Mouse (Mus musculus): ENCODE measurements at regions not wholly inside any gene's neighbourhood (a gene's known extent, or its start where the extent isn't known, plus 50 kb on each side); places are given as distances from the start of the nearest gene placed in this dataset.

DNA sequence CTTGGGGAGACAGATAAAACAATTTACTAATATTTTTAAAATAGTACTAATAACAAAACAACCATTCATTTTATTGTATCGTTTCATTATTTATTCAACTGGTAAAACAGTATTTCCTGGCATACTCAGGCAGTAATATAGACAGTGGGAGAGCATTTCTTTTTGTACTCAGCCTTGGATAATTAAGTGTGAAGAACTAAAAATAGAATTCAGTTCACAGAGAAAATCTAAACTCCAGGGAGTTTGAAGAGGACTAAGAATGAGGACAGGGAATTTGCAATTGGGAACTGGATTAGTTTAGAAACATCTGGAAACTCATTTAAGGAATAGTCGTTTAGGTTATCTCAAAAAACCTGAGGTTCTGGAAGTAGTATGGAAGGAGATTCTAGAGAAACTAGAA is 525.4 kb upstream of the Gje1 start:
- 67% methylated on average over 2 of the region's 2 CpGs for WGBS
- no peak overlapping the region for H3K4me2 ChIP-seq (ENCODE audit: low read depth)
- H3K27ac ChIP-seq (ENCODE audit: low read depth, low read length): no peak overlapping the region
- no peaks in the 10 kb centered on the region for H3K27me3 ChIP-seq (ENCODE audit: insufficient read depth, low read length)
- H3K9ac ChIP-seq: no peak overlapping the region
- ATAC-seq (no peak), DNase-seq (no peak)
- no peak overlapping the region for H3K4me3 ChIP-seq (ENCODE audit: low read depth, low read length)
- no peaks in the 10 kb centered on the region for H3K9me3 ChIP-seq (ENCODE audit: low read length)
- TF ChIP-seq CTCF (IDR thresholded peaks at IDR 0.05; ENCODE audit: low read depth): no peak
- no peaks in the 10 kb centered on the region for H3K36me3 ChIP-seq (ENCODE audit: insufficient read depth)
- no peaks in the 10 kb centered on the region for H3K4me1 ChIP-seq (ENCODE audit: insufficient read depth)

GRCm38 (mm10) chr10:15218883-15219282 is 500.9 kb upstream of the Gje1 start:
- Histone ChIP-seq H3K4me1 (ENCODE audit: insufficient read depth) (no peaks in the 10 kb centered on the region), H3K4me2 (ENCODE audit: low read depth) (no peak overlapping the region), H3K9me3 (ENCODE audit: low read length) (no peaks in the 10 kb centered on the region), H3K4me3 (ENCODE audit: low read depth, low read length) (no peak overlapping the region), H3K9ac (no peak overlapping the region), H3K27ac (ENCODE audit: low read depth, low read length) (no peak overlapping the region), H3K36me3 (ENCODE audit: insufficient read depth) (no peaks in the 10 kb centered on the region), H3K27me3 (ENCODE audit: insufficient read depth, low read length) (no peaks in the 10 kb centered on the region)
- ATAC-seq (no peak), DNase-seq (peak; percentile 3)
- TF ChIP-seq CTCF (IDR thresholded peaks at IDR 0.05; ENCODE audit: low read depth): no peak
- WGBS: 79% methylated on average over 3 of the region's 3 CpGs

DNA sequence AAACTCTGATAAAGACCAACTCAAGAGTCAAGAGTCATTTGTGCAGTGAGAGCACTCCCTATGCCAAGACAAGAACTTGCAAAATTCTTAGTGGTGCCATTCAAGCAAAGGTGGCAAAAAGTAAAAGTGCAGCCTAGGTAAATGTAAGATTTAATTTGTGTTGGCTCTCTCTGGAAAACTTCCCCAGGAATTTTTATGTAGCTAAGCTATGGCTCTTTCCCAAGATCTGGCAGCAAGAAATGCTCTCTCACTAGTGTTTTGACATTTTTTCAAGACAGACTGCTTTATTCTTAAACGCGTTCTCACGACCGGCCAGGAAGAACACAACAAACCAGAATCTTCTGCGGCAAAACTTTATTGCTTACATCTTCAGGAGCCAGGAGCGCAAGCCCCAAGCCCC is 461.6 kb upstream of the Gje1 start:
- DNase-seq (peak; percentile 5), ATAC-seq (no peak)
- Histone ChIP-seq H3K27ac (ENCODE audit: low read depth, low read length) (no peak overlapping the region), H3K4me2 (ENCODE audit: low read depth) (no peak overlapping the region), H3K9me3 (ENCODE audit: low read length) (no peaks in the 10 kb centered on the region), H3K36me3 (ENCODE audit: insufficient read depth) (no peaks in the 10 kb centered on the region), H3K4me3 (ENCODE audit: low read depth, low read length) (no peak overlapping the region), H3K9ac (no peak overlapping the region), H3K4me1 (ENCODE audit: insufficient read depth) (no peaks in the 10 kb centered on the region), H3K27me3 (ENCODE audit: insufficient read depth, low read length) (no peaks in the 10 kb centered on the region)
- no peak for TF ChIP-seq CTCF (IDR thresholded peaks at IDR 0.05; ENCODE audit: low read depth)
- 61% methylated on average over 6 of the region's 6 CpGs for WGBS

DNA sequence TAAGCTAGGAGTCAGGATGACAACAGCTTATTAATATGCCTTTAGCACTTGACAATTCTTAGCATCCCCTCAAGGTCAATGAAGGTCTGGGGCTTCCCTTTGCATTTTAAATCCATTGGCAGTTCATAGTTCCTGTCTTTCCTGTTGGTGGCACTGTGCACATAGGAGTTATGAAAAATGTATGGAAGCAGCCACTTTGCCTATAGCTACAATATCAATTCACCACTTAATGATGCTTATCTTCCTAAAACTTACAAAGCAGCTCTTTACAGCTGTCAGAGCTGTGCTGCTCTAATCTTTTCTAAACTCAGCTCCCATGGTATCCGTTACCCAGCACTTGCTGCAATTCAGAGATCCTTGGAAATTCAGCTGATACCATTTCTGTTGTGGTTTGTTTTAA is 456.4 kb upstream of the Gje1 start:
- Histone ChIP-seq H3K9ac (no peak overlapping the region), H3K27ac (ENCODE audit: low read depth, low read length) (no peak overlapping the region), H3K27me3 (ENCODE audit: insufficient read depth, low read length) (no peaks in the 10 kb centered on the region), H3K36me3 (ENCODE audit: insufficient read depth) (no peaks in the 10 kb centered on the region), H3K4me1 (ENCODE audit: insufficient read depth) (no peaks in the 10 kb centered on the region), H3K9me3 (ENCODE audit: low read length) (no peaks in the 10 kb centered on the region), H3K4me3 (ENCODE audit: low read depth, low read length) (no peak overlapping the region), H3K4me2 (ENCODE audit: low read depth) (no peak overlapping the region)
- no peak for ATAC-seq
- DNase-seq: peak; percentile 22
- 73% methylated on average over 1 of the region's 1 CpGs for WGBS
- peak; percentile 47 for TF ChIP-seq CTCF (IDR thresholded peaks at IDR 0.05; ENCODE audit: low read depth)

- TF ChIP-seq CTCF (IDR thresholded peaks at IDR 0.05; ENCODE audit: low read depth): peak; percentile 51
- H3K27me3 ChIP-seq (ENCODE audit: insufficient read depth, low read length): no peaks in the 10 kb centered on the region
- H3K4me2 ChIP-seq (ENCODE audit: low read depth): no peak overlapping the region
- H3K4me3 ChIP-seq (ENCODE audit: low read depth, low read length): no peak overlapping the region
- H3K4me1 ChIP-seq (ENCODE audit: insufficient read depth): no peaks in the 10 kb centered on the region
- no peak overlapping the region for H3K9ac ChIP-seq
- H3K9me3 ChIP-seq (ENCODE audit: low read length): no peaks in the 10 kb centered on the region
- peak; percentile 28 for DNase-seq
- no peaks in the 10 kb centered on the region for H3K36me3 ChIP-seq (ENCODE audit: insufficient read depth)
- no peak for ATAC-seq
- no peak overlapping the region for H3K27ac ChIP-seq (ENCODE audit: low read depth, low read length)
- 48% methylated on average over 1 of the region's 1 CpGs for WGBS
Measured at GRCm38 (mm10) chr10:15172558-15172957, 454.5 kb upstream of the Gje1 start.

DNA sequence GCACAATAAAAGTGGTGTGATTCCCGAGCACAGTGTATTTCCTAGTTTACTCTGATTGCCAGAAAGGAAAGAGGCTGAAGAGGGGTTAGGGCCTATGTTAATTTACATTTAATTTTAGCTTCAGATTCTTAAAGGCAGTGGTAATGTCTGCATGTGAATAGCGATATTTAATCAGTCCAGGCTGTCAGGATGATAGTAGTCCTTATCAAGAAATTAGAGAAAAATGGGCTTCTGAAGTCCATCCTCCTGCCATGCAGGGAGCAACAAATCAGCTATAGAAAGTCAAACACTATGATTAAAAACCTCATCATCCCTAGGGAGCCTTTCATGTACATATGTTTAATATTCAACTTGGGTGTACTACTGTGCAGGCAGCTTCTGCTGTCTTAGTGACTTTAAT is 422.7 kb upstream of the Gje1 start:
- Histone ChIP-seq H3K27me3 (ENCODE audit: insufficient read depth, low read length) (no peaks in the 10 kb centered on the region), H3K4me1 (ENCODE audit: insufficient read depth) (no peaks in the 10 kb centered on the region), H3K9me3 (ENCODE audit: low read length) (no peaks in the 10 kb centered on the region), H3K27ac (ENCODE audit: low read depth, low read length) (no peak overlapping the region), H3K4me2 (ENCODE audit: low read depth) (no peak overlapping the region), H3K4me3 (ENCODE audit: low read depth, low read length) (no peak overlapping the region), H3K36me3 (ENCODE audit: insufficient read depth) (no peaks in the 10 kb centered on the region), H3K9ac (no peak overlapping the region)
- DNase-seq: no peak
- no peak for TF ChIP-seq CTCF (IDR thresholded peaks at IDR 0.05; ENCODE audit: low read depth)
- peak; percentile 14; the same call in 1 of the 2 replicates for ATAC-seq
- 63% methylated on average over 2 of the region's 2 CpGs for WGBS
